Comparison of ENCODE assay signal across 1 mouse cellular context in genomic region chr19:29469686-29470254, GRCm38 (mm10).
TF ChIP-seq lines count a peak whose summit lies in the region.

No protein-coding gene starts in this region.

TF ChIP-seq in MEL, 35 proteins besides CTCF, POLR2A, EP300 and RAD21 (continued from another document):
- TF ChIP-seq POLR2AphosphoS2 (IDR thresholded peaks at IDR 0.05; ENCODE audit: low read length) (no peak), JUND (IDR thresholded peaks at IDR 0.05; ENCODE audit: low read depth, low read length) (0 out of 2 replicates have a peak, but pooled peaks have one; percentile 27), MAX (IDR thresholded peaks at IDR 0.05; ENCODE audit: low read length) (no peak), ELF1 (IDR thresholded peaks at IDR 0.05; ENCODE audit: low read depth, low read length) (no peak), BHLHE40 (IDR thresholded peaks at IDR 0.05; ENCODE audit: borderline replicate concordance, low read depth, low read length) (no peak), TBP (IDR thresholded peaks at IDR 0.05; ENCODE audit: low read depth, low read length) (peak; percentile 70), E2F4 (IDR thresholded peaks at IDR 0.05; ENCODE audit: borderline replicate concordance, low read depth, low read length) (0 out of 2 replicates have a peak, but pooled peaks have one; percentile 34), MXI1 (IDR thresholded peaks at IDR 0.05; ENCODE audit: low read depth, low read length) (peak; percentile 68; the same call in 1 of the 2 replicates), TCF12 (IDR thresholded peaks at IDR 0.05; ENCODE audit: low read depth, low read length) (peak; percentile 54; the same call in 1 of the 2 replicates), TAL1 (IDR thresholded peaks at IDR 0.05; ENCODE audit: low read length) (no peak), POLR2AphosphoS5 (IDR thresholded peaks at IDR 0.05; ENCODE audit: borderline replicate concordance, low read depth, low read length) (no peak), ZMIZ1 (IDR thresholded peaks at IDR 0.05; ENCODE audit: low read depth, low read length) (no peak), SIN3A (IDR thresholded peaks at IDR 0.05; ENCODE audit: low read length) (peak; percentile 61; the same call in 1 of the 2 replicates), GATA1 (IDR thresholded peaks at IDR 0.05; ENCODE audit: low read depth, low read length) (no peak; the same call in 1 of the 2 replicates), MYC (IDR thresholded peaks at IDR 0.05; ENCODE audit: low read depth, low read length) (0 out of 2 replicates have a peak, but pooled peaks have one; percentile 52), HCFC1 (IDR thresholded peaks at IDR 0.05; ENCODE audit: low read depth, low read length) (peak; percentile 30; the same call in 1 of the 2 replicates), GABPA (IDR thresholded peaks at IDR 0.05; ENCODE audit: low read depth, low read length) (0 out of 2 replicates have a peak, but pooled peaks have one; percentile 59), CHD1 (IDR thresholded peaks at IDR 0.05; ENCODE audit: low read depth, low read length) (no peak; the same call in 1 of the 2 replicates), MEF2A (IDR thresholded peaks at IDR 0.05; ENCODE audit: extremely low read depth, insufficient replicate concordance, low read depth, low read length, poor library complexity, severe bottlenecking) (peak; percentile 75; the same call in 1 of the 2 replicates), NRF1 (IDR thresholded peaks at IDR 0.05; ENCODE audit: insufficient read depth, low read depth, low read length, poor library complexity, severe bottlenecking) (peak; percentile 31; the same call in 1 of the 2 replicates), MYB (IDR thresholded peaks at IDR 0.05; ENCODE audit: low read depth, low read length) (0 out of 2 replicates have a peak, but pooled peaks have one; percentile 17), MAFK (IDR thresholded peaks at IDR 0.05; ENCODE audit: borderline replicate concordance, low read depth, low read length) (peak; percentile 79)
